Mouse (Mus musculus) activated CD4-positive, CD25-positive, alpha-beta regulatory T cell, adult 4 months (primary cell): ENCODE results near the gene Vezf1. TPM values are rescaled to one million over a fixed set of nuclear protein-coding genes. Genes with fewer than 3 reads are reported as not detected.
A peak's percentile ranks its signal among the peaks of the same experiment; 100 is the strongest.

Experiments
- ATAC-seq: one replicate; pipeline ENCODE4 v1.8.0; 2017
- polyA plus RNA-seq, 2 experiments: library from polyadenylated mRNA; unstranded; fragments of 100-300 nt; shearing (Covaris generic); gene quantifications; one replicate each; pipeline ENCODE4 v1.2.1; 2017

The Vezf1 gene
- polyA plus RNA-seq, 2 experiments from 2014 or later, result 20.6 to 21.0 TPM

DNA sequence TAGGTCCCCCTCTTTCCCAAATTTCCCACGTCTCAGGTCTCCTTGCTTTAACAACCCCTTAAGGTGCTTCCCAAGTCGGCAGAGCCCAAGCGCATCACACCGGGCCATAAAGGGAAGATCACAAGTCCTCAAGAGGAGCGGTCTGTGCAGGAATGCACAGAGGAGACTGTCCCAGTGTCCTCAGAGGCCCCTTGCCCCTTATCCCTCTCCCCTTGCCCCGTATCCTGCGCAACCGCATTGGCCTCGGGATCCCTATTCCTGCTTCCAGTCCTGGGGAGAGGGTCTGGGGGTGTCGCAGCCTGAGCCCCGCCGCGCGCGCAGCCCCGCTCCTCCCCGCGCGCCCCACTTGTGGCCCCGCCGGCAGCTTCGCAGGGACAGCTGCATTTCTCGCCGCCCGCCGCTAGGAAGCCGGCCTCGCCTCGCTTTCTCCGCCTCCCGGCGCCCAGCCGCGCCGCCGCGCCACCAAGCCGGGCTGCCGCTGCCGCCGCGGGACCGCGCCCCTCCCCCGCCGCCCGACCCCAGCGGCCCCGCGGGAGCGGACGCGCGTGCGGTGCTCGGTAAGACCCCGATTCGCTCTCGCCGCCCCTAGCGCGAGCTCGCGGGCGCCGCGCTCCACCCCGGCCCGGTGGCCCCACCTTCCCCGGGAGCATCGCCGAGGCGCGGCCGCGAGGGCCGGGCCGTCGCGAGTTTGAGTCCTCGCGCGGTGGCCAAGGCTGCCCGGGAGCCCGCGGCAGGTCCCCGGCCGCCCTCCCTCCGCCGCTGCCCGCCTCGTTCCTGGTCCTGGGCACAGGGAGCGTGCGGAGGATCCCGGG is 30.9 kb downstream of the Vezf1 start:
- peak; percentile 80 for ATAC-seq

- no peak for ATAC-seq
Observed at GRCm38 (mm10) chr11:88099599-88100023, 31.5 kb downstream of the Vezf1 start.

- ATAC-seq, result no peak
Observed at GRCm38 (mm10) chr11:88100170-88100569, 32.1 kb downstream of the Vezf1 start.

GRCm38 (mm10) chr11:88103214-88103941 is 35.3 kb downstream of the Vezf1 start:
- ATAC-seq, result no peak

- ATAC-seq, result no peak
Observed at GRCm38 (mm10) chr11:88105494-88106291, 37.6 kb downstream of the Vezf1 start.

DNA sequence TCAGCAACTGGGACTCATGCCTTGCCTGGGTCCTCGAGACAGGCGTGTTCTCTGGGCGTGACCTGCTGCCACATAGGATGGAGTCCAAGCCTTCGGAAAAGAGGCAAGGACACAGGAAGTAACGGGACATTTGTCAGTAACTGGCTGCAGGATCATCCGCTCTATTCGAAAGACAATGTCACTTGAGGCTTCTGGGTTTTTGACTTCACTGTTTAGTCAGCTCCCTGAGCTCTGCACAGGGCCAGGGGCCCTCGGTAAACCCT is 38.1 kb downstream of the Vezf1 start:
- ATAC-seq, result no peak

DNA sequence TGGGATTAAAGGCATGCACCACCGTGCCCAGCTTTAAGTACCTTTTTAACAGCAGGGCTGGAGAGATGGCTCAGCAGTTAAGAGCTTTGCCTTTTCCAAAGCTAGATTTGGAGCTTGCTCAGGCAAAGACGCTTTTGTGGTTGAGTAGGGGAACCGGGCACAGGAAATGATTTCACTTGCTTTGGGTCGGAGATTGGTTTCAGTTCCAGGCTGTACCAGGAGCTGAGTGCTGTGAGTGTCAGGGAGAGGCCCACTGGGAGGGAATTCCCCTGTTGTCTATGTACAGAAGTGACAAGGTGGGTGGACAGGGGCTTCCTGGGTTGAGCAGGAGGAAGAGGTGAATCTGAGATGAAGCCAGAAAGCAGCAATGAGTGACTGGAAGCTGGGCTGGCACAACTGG is 39.3 kb downstream of the Vezf1 start:
- peak; percentile 92 for ATAC-seq

DNA sequence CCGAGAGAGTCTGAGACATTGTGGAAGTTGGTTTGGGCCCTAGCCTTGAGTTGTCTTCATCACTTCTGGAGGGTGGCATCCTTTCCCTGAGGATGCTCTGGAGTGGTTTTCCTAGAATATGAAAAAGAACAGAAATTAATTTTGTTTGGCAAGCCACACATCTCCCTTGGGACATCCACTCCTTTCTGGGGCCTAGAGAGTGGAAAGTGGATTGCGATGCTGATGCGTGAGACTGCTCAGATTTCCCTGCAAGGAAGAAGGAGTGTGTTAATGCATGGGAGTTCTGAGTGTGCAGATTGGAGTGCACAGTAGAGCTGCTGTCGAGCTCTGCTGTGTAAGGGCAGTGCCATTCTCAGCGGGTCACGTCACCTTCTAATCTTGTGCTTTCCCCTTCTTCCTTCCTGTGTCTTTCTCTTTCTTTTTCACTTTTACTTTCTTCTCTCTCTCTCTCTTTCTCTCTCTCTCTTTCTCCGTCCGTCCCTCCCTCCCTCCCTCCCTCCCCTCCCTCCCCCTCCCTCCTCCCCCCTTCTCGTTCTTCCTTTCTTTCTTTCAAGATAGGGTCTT is 42.0 kb downstream of the Vezf1 start:
- no peak for ATAC-seq

- ATAC-seq, result no peak
Observed at GRCm38 (mm10) chr11:88112078-88112477, 44.0 kb downstream of the Vezf1 start.

DNA sequence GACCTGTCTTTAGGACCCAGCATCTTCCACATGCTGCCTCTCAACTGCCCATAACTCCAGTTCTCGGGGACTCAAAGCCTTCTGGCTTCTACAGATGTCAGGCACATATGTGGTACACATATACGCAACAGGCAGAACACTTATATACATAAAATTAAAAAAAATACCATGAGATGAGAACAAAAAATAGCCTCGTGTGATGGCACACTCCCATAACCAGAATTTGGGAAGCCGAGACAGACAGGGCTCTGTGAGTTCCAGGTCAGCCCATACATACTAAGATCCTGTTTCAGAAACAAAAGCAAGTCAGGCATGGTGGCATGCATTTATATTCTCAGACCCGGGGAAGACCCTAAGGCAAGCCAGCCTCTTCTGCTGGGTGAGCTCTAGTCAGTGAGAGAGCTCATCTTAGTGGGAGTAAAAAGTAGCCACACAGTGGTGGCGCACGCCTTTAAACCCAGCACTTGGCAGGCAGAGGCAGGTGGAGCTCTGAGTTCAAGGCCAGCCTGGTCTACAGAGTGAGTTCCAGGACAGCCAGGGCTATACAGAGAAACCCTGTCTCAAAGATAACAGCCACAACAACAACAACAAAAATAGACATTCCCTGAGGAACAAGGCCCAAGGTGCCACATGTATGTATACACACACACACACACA is 44.7 kb downstream of the Vezf1 start:
- ATAC-seq, result no peak

GRCm38 (mm10) chr11:88113543-88114271 is 45.6 kb downstream of the Vezf1 start:
- ATAC-seq, result no peak

- ATAC-seq, result no peak
Observed at GRCm38 (mm10) chr11:88114871-88115301, 46.8 kb downstream of the Vezf1 start.

GRCm38 (mm10) chr11:88116568-88116967 is 48.5 kb downstream of the Vezf1 start:
- ATAC-seq, result no peak

- no peak for ATAC-seq
Observed at GRCm38 (mm10) chr11:88117356-88118090, 49.4 kb downstream of the Vezf1 start.

DNA sequence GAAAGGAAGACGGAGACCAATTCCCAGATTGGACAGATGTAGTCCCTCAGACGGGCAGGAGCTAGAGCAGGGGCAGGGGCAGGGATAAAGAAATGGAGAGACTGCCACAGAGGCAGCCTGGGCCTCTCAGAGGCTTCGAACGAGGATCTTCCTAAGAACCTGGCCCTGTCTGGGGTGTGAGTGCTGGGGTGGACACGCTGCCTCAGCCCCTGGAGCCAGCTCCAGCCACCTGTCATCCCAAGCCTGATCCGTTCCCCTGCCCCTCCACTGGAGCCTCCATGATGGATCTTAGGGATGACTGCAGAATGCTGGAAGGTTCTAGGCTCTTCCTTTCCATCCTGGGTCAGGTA is 50.0 kb downstream of the Vezf1 start:
- ATAC-seq, result no peak

DNA sequence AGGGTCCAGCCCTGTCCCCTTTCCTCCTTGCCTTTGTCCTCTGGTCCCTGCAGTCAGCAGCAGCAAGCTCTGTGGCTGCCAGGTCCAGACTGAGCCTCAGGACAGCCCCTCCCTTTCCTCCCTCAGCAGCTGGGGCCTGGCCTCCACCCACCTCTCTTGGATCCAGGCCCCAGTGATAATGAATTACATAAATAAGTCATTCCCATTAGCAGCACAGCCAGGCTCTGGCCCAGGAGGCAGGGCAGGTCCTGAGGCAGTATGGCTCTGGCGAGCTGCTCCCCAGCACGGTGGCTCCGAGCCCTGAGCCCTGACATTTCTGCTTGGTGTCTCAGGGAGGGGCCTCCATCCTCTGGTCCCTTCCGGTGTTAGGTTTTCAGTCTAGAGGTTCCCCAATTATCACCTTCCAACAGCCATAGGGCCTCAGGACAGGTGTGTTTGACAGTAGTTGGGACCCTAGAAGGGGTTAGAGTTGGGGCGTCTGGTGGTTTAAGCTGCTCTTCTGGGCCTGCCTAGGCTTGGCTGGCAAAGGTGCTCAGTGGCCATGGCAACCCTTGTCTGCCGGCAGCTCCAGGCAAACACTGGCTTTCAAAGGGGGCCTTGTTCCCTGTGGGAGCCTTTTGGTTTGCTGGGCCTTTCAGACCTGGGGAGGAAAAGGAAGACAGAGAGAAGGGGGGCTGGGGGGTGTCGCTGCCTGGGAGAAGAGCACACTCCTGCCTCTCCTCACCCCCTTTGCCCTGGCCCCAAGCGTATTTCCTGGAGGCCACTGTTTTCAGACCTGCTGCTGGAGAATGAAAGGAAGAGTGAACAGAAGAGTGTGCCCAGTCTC is 51.0 kb downstream of the Vezf1 start:
- no peak for ATAC-seq

GRCm38 (mm10) chr11:88122545-88122944 is 54.5 kb downstream of the Vezf1 start:
- ATAC-seq, result no peak

- ATAC-seq, result no peak
Observed at GRCm38 (mm10) chr11:88123021-88123420, 54.9 kb downstream of the Vezf1 start.

GRCm38 (mm10) chr11:88123731-88124130 is 55.7 kb downstream of the Vezf1 start:
- no peak for ATAC-seq

GRCm38 (mm10) chr11:88125483-88125882 is 57.4 kb downstream of the Vezf1 start:
- ATAC-seq, result no peak
